Mouse (Mus musculus) C2C12 (cell line): ENCODE results near the gene Tbc1d17. TPM values are rescaled to one million over a fixed set of nuclear protein-coding genes. Genes with fewer than 3 reads are reported as not detected.
A peak's percentile ranks its signal among the peaks of the same experiment; 100 is the strongest.

Experiments
- H3K27me3 ChIP-seq: one replicate; pipeline ENCODE4 v1.6.1; 2011; ENCODE audit not compliant: control insufficient read depth, insufficient read depth, insufficient read length
- H3K36me3 ChIP-seq: one replicate; pipeline ENCODE4 v1.6.1; 2011; ENCODE audit not compliant: control insufficient read depth, insufficient read depth
- H3K4me3 ChIP-seq: one replicate; pipeline ENCODE4 v1.5.1; 2011; ENCODE audit warnings: mild to moderate bottlenecking, control low read depth; ENCODE audit not compliant: poor library complexity, insufficient read depth, severe bottlenecking
- H3K79me2 ChIP-seq: one replicate; pipeline ENCODE4 v1.6.1; 2011; ENCODE audit not compliant: control insufficient read depth, insufficient read depth
- H3K79me3 ChIP-seq: one replicate; pipeline ENCODE4 v1.6.1; 2011; ENCODE audit warnings: low read depth, control low read depth
- H3ac ChIP-seq: one replicate; pipeline ENCODE3; 2011; ENCODE audit warnings: low read depth; ENCODE audit not compliant: control insufficient read depth, insufficient read length
- CEBPB ChIP-seq: IDR thresholded peaks from one replicate; pipeline ENCODE4 v1.6.1; 2011; ENCODE audit warnings: low read depth, mild to moderate bottlenecking, control low read depth, moderate library complexity
- CTCF ChIP-seq: IDR thresholded peaks from one replicate; pipeline ENCODE4 v1.5.1; 2011; ENCODE audit not compliant: control insufficient read depth, insufficient read depth, insufficient read length
- FOSL1 ChIP-seq: IDR thresholded peaks from one replicate; pipeline ENCODE4 v1.8.0; 2011; ENCODE audit warnings: mild to moderate bottlenecking, low read length; ENCODE audit not compliant: poor library complexity, insufficient read depth, severe bottlenecking
- MAX ChIP-seq: IDR thresholded peaks from one replicate; pipeline ENCODE4 v1.6.1; 2011; ENCODE audit warnings: mild to moderate bottlenecking, control low read depth
- MYOD1 ChIP-seq: IDR thresholded peaks from one replicate; pipeline ENCODE4 v1.6.1; 2011; ENCODE audit warnings: low read depth; ENCODE audit not compliant: control insufficient read depth, insufficient read length
- MYOG ChIP-seq: IDR thresholded peaks from one replicate; pipeline ENCODE4 v1.6.1; 2011; ENCODE audit not compliant: control insufficient read depth, insufficient read length; ENCODE audit errors: extremely low read depth
- USF1 ChIP-seq: IDR thresholded peaks from one replicate; pipeline ENCODE4 v1.6.1; 2011; ENCODE audit warnings: low read depth, mild to moderate bottlenecking, control low read depth, moderate library complexity
- polyA plus RNA-seq: library from polyadenylated mRNA; unstranded; fragments of >200 nt; fragmentation: generic; extraction: Trizol; gene quantifications from one replicate; pipeline ENCODE4 v1.2.1, GENCODE M21; 2012; ENCODE audit warnings: missing spikeins

Gene Tbc1d17
- polyA plus RNA-seq, 1 experiment: 38.4 TPM

- no peak overlapping the region for H3K4me3 ChIP-seq
- H3K79me3 ChIP-seq: peaks cover 30% of the 10 kb centered on the region
- TF ChIP-seq CTCF (no peak), MYOD1 (no peak), USF1 (no peak), FOSL1 (no peak), MYOG (no peak), CEBPB (no peak), MAX (no peak)
- H3K27me3 ChIP-seq: no peaks in the 10 kb centered on the region
- H3K36me3 ChIP-seq: peaks cover 25% of the 10 kb centered on the region
- H3K79me2 ChIP-seq: peaks cover 52% of the 10 kb centered on the region
- H3ac ChIP-seq: no peak overlapping the region
Observed at GRCm38 (mm10) chr7:44863210-44863609, 14.3 kb upstream of the Tbc1d17 start.

DNA sequence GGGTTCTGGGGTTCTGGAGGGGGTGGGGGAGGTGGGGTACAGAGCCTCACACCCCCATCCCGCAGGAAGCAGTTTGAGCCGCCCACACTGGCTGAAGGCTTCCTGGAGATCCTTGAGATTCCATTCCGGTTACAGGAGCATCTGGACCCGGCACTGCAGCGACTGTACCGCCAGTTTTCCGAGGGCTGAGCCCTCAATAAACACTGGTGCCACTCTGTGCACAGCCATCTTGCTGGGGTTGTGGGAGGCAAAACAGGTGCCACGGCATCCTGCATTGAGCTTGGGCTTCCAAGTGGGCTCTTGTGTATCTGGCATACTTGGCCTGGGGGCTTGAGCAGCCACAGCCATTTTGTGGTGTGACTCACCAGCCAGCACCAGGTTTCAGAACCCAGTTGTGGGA is 13.6 kb upstream of the Tbc1d17 start:
- H3K79me3 ChIP-seq: peaks cover 27% of the 10 kb centered on the region
- peaks cover 25% of the 10 kb centered on the region for H3K36me3 ChIP-seq
- no peak overlapping the region for H3K4me3 ChIP-seq
- H3ac ChIP-seq: no peak overlapping the region
- H3K79me2 ChIP-seq: peaks cover 52% of the 10 kb centered on the region
- H3K27me3 ChIP-seq: no peaks in the 10 kb centered on the region
- TF ChIP-seq MYOG (no peak), MAX (no peak), MYOD1 (no peak), USF1 (no peak), FOSL1 (no peak), CTCF (no peak), CEBPB (no peak)

DNA sequence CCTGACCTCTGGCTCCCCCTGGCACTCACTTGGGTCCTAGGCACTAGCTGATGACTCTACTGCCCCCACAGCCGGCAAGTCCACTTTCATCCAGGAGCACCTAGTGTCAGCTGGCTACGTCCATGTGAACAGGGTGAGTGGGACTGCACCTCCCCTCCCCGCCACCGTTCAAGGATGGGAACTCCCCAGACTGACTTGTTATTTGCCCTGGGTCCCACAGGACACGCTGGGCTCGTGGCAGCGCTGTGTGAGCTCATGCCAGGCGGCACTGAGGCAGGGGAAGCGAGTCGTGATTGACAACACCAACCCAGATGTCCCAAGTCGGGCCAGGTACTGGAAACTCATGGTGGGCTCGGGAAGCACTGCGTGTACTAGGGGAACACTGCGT is 12.5 kb upstream of the Tbc1d17 start:
- Histone ChIP-seq H3K79me3 (peaks cover 18% of the 10 kb centered on the region), H3ac (no peak overlapping the region), H3K27me3 (no peaks in the 10 kb centered on the region), H3K36me3 (peaks cover 25% of the 10 kb centered on the region), H3K79me2 (peaks cover 44% of the 10 kb centered on the region), H3K4me3 (no peak overlapping the region)
- TF ChIP-seq CEBPB (no peak), CTCF (no peak), MYOG (no peak), MAX (no peak), USF1 (no peak), FOSL1 (no peak), MYOD1 (no peak)

DNA sequence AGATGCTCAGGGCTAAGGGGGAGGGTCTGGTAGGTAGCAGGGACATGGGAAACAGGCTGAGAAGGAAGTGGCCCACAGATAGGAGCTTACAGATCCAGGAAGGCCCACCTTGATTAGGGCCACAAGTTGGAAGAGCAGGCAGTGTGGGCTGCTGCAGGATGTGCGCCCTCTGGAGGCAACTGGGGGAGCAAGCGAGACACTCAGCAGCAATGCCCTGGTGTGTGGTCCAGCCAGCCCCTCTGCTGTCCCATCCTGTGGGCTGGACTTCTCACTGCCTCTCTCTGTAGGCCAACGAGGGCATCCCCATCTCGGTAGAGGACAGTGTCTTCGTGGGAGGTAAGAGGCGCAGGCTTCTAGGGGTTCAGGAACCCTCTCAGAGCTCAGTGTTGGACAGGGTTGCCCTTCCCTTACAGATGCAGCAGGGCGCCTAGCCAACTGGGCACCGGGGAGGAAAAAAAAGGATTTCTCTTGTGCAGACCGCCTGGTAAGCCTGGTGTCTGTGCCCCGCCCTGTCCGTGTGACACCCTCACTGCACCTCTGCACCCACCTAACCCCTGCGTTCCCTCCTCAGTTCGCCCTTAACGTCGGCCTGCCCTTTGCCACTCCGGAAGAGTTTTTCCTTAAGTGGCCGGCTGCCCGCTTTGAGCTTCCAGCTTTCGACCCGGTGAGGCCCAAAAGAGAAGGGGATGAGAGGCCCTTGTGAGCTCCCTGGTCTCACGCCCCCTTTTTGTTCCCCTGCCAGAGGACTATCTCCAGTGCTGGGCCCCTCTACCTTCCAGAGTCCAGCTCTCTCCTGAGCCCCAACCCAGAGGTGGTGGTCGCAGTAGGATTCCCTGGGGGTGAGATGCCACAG is 11.9 kb upstream of the Tbc1d17 start:
- Histone ChIP-seq H3K27me3 (no peaks in the 10 kb centered on the region), H3K79me2 (peaks cover 38% of the 10 kb centered on the region), H3K36me3 (peaks cover 20% of the 10 kb centered on the region), H3K79me3 (peaks cover 14% of the 10 kb centered on the region), H3ac (no peak overlapping the region), H3K4me3 (no peak overlapping the region)
- no peak for TF ChIP-seq FOSL1
- TF ChIP-seq CTCF: peak; percentile 96

GRCm38 (mm10) chr7:44859896-44860295 is 11.0 kb upstream of the Tbc1d17 start:
- TF ChIP-seq MYOG (no peak), MAX (no peak), MYOD1 (no peak), CTCF (no peak), FOSL1 (no peak), USF1 (no peak), CEBPB (no peak)
- H3K36me3 ChIP-seq: peaks cover 17% of the 10 kb centered on the region
- peaks cover 8% of the 10 kb centered on the region for H3K79me3 ChIP-seq
- H3K79me2 ChIP-seq: peaks cover 29% of the 10 kb centered on the region
- H3K27me3 ChIP-seq: no peaks in the 10 kb centered on the region
- H3ac ChIP-seq: no peak overlapping the region
- no peak overlapping the region for H3K4me3 ChIP-seq

- no peak for TF ChIP-seq MAX
- no peak for TF ChIP-seq MYOG
- TF ChIP-seq CTCF: no peak
- TF ChIP-seq FOSL1: no peak
- no peak for TF ChIP-seq MYOD1
- TF ChIP-seq CEBPB: no peak
- no peak for TF ChIP-seq USF1
- peak overlapping the region; percentile 65 for H3K4me3 ChIP-seq
- H3K36me3 ChIP-seq: peaks cover 9% of the 10 kb centered on the region
- H3K79me3 ChIP-seq: peaks cover 11% of the 10 kb centered on the region
- H3K27me3 ChIP-seq: no peaks in the 10 kb centered on the region
- peak overlapping the region; percentile 25 for H3ac ChIP-seq
- peaks cover 26% of the 10 kb centered on the region for H3K79me2 ChIP-seq
Observed at GRCm38 (mm10) chr7:44857905-44858304, 9.0 kb upstream of the Tbc1d17 start.
